Mouse (Mus musculus) MEL (cell line): ENCODE results near the gene Zdhhc7. TPM values are rescaled to one million over a fixed set of nuclear protein-coding genes. Genes with fewer than 3 reads are reported as not detected.

ENCODE experiments used
- DNase-seq: peaks from one replicate; pipeline ENCODE4 v3.0.0; 2011; ENCODE audit warnings: low read depth, low spot score
- H3K27ac ChIP-seq: 2 replicates; pipeline ENCODE4 v1.5.1; 2012; ENCODE audit warnings: low read depth, mild to moderate bottlenecking, control low read depth, low read length, moderate library complexity; ENCODE audit not compliant: control insufficient read depth
- H3K27me3 ChIP-seq, 2 experiments: fragments of 150-350 bp in 1 of 2; sonication (generic) in 1 of 2; 2 replicates each; pipeline ENCODE4 v1.6.1; 2012; ENCODE audit warnings: low read length in 2 of 2, mild to moderate bottlenecking in 2 of 2, improper control_type of control experiment in 1 of 2, moderate library complexity in 1 of 2; ENCODE audit not compliant: insufficient read depth in 2 of 2, control insufficient read depth in 1 of 2
- H3K36me3 ChIP-seq, 2 experiments: 2 replicates each; pipeline ENCODE4 v1.6.1; 2012 to 2014; ENCODE audit warnings: low read length in 2 of 2, improper control_type of control experiment in 1 of 2, inconsistent platforms in 1 of 2, mild to moderate bottlenecking in 1 of 2; ENCODE audit not compliant: insufficient read depth in 2 of 2, control insufficient read depth in 1 of 2
- H3K4me1 ChIP-seq, 2 experiments: fragments of 150-350 bp in 1 of 2; sonication (generic) in 1 of 2; 2 replicates each; pipeline ENCODE4 v1.6.1; 2012; ENCODE audit warnings: low read length in 2 of 2, improper control_type of control experiment in 1 of 2, mild to moderate bottlenecking in 1 of 2; ENCODE audit not compliant: insufficient read depth in 2 of 2, control insufficient read depth in 1 of 2
- H3K4me3 ChIP-seq, 2 experiments: fragments of 150-350 bp in 1 of 2; sonication (generic) in 1 of 2; 2 replicates each; pipeline ENCODE4 v1.5.1; 2012; ENCODE audit warnings: low read depth in 2 of 2, low read length in 2 of 2, mild to moderate bottlenecking in 2 of 2, moderate library complexity in 2 of 2, control low read depth in 1 of 2, improper control_type of control experiment in 1 of 2; ENCODE audit not compliant: control insufficient read depth in 1 of 2, insufficient read depth in 1 of 2
- H3K79me2 ChIP-seq: 2 replicates; pipeline ENCODE4 v1.6.1; 2012; ENCODE audit warnings: mild to moderate bottlenecking, low read length, moderate library complexity; ENCODE audit not compliant: control insufficient read depth, poor library complexity, insufficient read depth
- H3K9ac ChIP-seq: 2 replicates; pipeline ENCODE4 v1.6.1; 2012; ENCODE audit warnings: low read depth, mild to moderate bottlenecking, control low read depth, low read length, moderate library complexity; ENCODE audit not compliant: control insufficient read depth, poor library complexity, severe bottlenecking
- H3K9me3 ChIP-seq: fragments of 150-350 bp; sonication (generic); replicated peaks from 2 replicates; pipeline ENCODE4 v1.6.1; 2012; ENCODE audit warnings: mild to moderate bottlenecking, low read length, improper control_type of control experiment, moderate library complexity; ENCODE audit not compliant: insufficient read depth
- CHD2 ChIP-seq: IDR thresholded peaks from 2 replicates; pipeline ENCODE4 v1.6.1; 2011; ENCODE audit warnings: low read length, improper control_type of control experiment
- CTCF ChIP-seq, 3 experiments: IDR thresholded peaks in 2 of 3; conservative IDR thresholded peaks in 1 of 3; 2 replicates each; pipeline ENCODE4 v1.5.1; 2011 to 2012; ENCODE audit warnings: low read length in 3 of 3, low read depth in 2 of 3, mild to moderate bottlenecking in 2 of 3, improper control_type of control experiment in 1 of 3, inconsistent platforms in 1 of 3, mixed read lengths in 1 of 3, moderate library complexity in 1 of 3; ENCODE audit not compliant: control insufficient read depth in 1 of 3, insufficient read depth in 1 of 3, poor library complexity in 1 of 3, severe bottlenecking in 1 of 3
- ELF1 ChIP-seq: IDR thresholded peaks from 2 replicates; pipeline ENCODE4 v1.6.1; 2014; ENCODE audit warnings: low read depth, mild to moderate bottlenecking, inconsistent platforms, low read length, improper control_type of control experiment, moderate library complexity
- EP300 ChIP-seq, 2 experiments: IDR thresholded peaks; 2 replicates each; pipeline ENCODE4 v1.6.1; 2011; ENCODE audit warnings: improper control_type of control experiment in 2 of 2, low read length in 2 of 2, low read depth in 1 of 2, mild to moderate bottlenecking in 1 of 2
- ETS1 ChIP-seq: IDR thresholded peaks from 2 replicates; pipeline ENCODE4 v1.6.1; 2012; ENCODE audit warnings: low read depth, mild to moderate bottlenecking, inconsistent platforms, low read length, improper control_type of control experiment, moderate library complexity
- GATA1 ChIP-seq: IDR thresholded peaks from 2 replicates; pipeline ENCODE4 v1.6.1; 2011; ENCODE audit warnings: low read depth, low read length, improper control_type of control experiment
- HCFC1 ChIP-seq: IDR thresholded peaks from 2 replicates; pipeline ENCODE4 v1.6.1; 2012; ENCODE audit warnings: low read depth, mild to moderate bottlenecking, inconsistent platforms, low read length, improper control_type of control experiment, moderate library complexity
- MAFK ChIP-seq: IDR thresholded peaks from 2 replicates; pipeline ENCODE4 v1.6.1; 2011; ENCODE audit warnings: low read depth, mild to moderate bottlenecking, low read length, improper control_type of control experiment, borderline replicate concordance
- MEF2A ChIP-seq: IDR thresholded peaks from 2 replicates; pipeline ENCODE4 v1.6.1; 2014; ENCODE audit warnings: low read depth, mild to moderate bottlenecking, inconsistent platforms, low read length, improper control_type of control experiment; ENCODE audit not compliant: poor library complexity, insufficient replicate concordance, severe bottlenecking; ENCODE audit errors: extremely low read depth
- MYB ChIP-seq: IDR thresholded peaks from 2 replicates; pipeline ENCODE4 v1.6.1; 2011; ENCODE audit warnings: mild to moderate bottlenecking, low read depth, low read length, improper control_type of control experiment
- MYC ChIP-seq: IDR thresholded peaks from 2 replicates; pipeline ENCODE4 v1.6.1; 2011; ENCODE audit warnings: low read depth, mild to moderate bottlenecking, low read length, improper control_type of control experiment, moderate library complexity
- TAL1 ChIP-seq: IDR thresholded peaks from 2 replicates; pipeline ENCODE4 v1.6.1; 2012; ENCODE audit warnings: mild to moderate bottlenecking, inconsistent platforms, low read length, moderate library complexity, mixed read lengths
- UBTF ChIP-seq: IDR thresholded peaks from 2 replicates; pipeline ENCODE4 v1.6.1; 2012; ENCODE audit warnings: low read depth, mild to moderate bottlenecking, inconsistent platforms, low read length, improper control_type of control experiment, moderate library complexity, borderline replicate concordance; ENCODE audit not compliant: insufficient read depth
- ZC3H11A ChIP-seq: IDR thresholded peaks from 2 replicates; pipeline ENCODE4 v1.6.1; 2012; ENCODE audit warnings: low read depth, mild to moderate bottlenecking, inconsistent platforms, low read length, improper control_type of control experiment
- ZKSCAN1 ChIP-seq: IDR thresholded peaks from 2 replicates; pipeline ENCODE4 v1.6.1; 2012; ENCODE audit warnings: low read depth, mild to moderate bottlenecking, inconsistent platforms, low read length, improper control_type of control experiment, moderate library complexity
- ZMIZ1 ChIP-seq: IDR thresholded peaks from 2 replicates; pipeline ENCODE4 v1.6.1; 2012; ENCODE audit warnings: low read depth, mild to moderate bottlenecking, inconsistent platforms, low read length, improper control_type of control experiment, moderate library complexity
- polyA plus RNA-seq, 2 experiments: library from polyadenylated mRNA; stranded (reverse) in 1 of 2; unstranded in 1 of 2; fragments of >175 nt in 1 of 2; fragments of >200 nt in 1 of 2; gene quantifications; 2 replicates each; pipeline versions ENCODE4 v1.2.1 to v1.2.4; 2012; ENCODE audit warnings: low replicate concordance in 2 of 2, low read depth in 1 of 2; ENCODE audit not compliant: insufficient read length in 2 of 2, insufficient read depth in 1 of 2, missing spikeins in 1 of 2
- total RNA-seq: library from RNA; depleted of rRNA; stranded (reverse); fragments of 300-350 nt; gene quantifications from 2 replicates; pipeline ENCODE4 v1.2.3, GENCODE M21; 2012

Gene Zdhhc7
- total and polyA plus RNA-seq, 3 experiments: 51.0 to 126 (median 54.4) TPM

DNA sequence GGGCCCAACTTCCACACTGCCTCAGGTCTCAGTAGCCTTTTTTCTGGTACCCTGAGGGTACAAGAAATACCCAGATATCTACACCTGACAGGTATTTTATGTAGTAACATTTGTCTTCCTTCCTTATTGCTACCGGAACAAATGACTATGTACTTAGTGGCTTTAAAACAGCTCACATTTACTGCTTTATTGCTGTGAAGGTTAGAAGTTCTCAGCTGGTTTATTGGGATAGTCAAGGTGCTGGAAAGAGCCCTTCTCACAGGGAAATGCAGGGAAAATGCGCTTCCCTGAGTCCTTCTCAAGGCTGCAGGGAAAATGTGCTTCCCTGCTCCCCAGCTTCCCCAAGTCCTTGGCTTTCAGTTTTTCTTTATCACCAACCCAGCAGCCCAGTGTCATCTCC, 37.7 kb upstream of the Zdhhc7 start:
- Histone ChIP-seq H3K79me2 (no peaks in the 10 kb centered on the region), H3K36me3 (no peaks in the 10 kb centered on the region), H3K9ac (no peak overlapping the region), H3K4me1 (no peaks in the 10 kb centered on the region), H3K27me3 (no peaks in the 10 kb centered on the region), H3K27ac (no peak overlapping the region)
- DNase-seq: no peak
- TF ChIP-seq MEF2A (no peak), MYB (no peak), ELF1 (no peak), GATA1 (no peak), TAL1 (no peak), CHD2 (no peak), EP300 (IDR thresholded peaks at IDR 0.05; ENCODE audit: low read depth in 1 of 2, low read length in 2 of 2) (no peak), CTCF (IDR thresholded peaks at IDR 0.05 in 2 of 3, conservative IDR thresholded peaks at IDR 0.05 in 1 of 3; ENCODE audit: control insufficient read depth in 1 of 3, insufficient read depth in 1 of 3, low read depth in 2 of 3, low read length in 3 of 3, poor library complexity in 1 of 3, severe bottlenecking in 1 of 3) (no peak)
- TF ChIP-seq, all 39 proteins: peak for 0
- no peak overlapping the region for H3K4me3 ChIP-seq
- no peaks in the 10 kb centered on the region for H3K9me3 ChIP-seq

DNA sequence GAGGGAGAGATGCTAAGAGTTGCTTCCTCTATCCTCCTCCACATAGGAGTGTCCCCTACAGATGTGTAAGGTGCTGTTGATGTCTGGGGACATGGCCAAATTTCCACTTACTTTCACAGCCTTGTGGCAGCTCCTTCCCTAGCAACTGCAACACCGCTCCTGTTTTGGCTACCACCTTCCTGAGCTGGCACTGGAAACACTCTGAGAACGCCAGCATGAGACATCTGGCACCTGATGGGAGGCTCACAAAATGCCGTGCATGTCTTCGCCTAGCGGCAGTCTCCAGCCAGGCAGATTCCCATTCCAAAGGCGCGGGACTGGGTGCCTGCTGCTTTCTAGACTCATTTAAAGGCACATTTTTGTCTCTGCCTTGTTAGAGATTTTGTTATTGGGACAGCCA, 35.3 kb upstream of the Zdhhc7 start:
- Histone ChIP-seq H3K27ac (no peak overlapping the region), H3K36me3 (no peaks in the 10 kb centered on the region), H3K9me3 (no peaks in the 10 kb centered on the region), H3K4me3 (no peak overlapping the region), H3K4me1 (no peaks in the 10 kb centered on the region), H3K27me3 (no peaks in the 10 kb centered on the region), H3K79me2 (no peaks in the 10 kb centered on the region), H3K9ac (no peak overlapping the region)
- no peak for TF ChIP-seq GATA1
- TF ChIP-seq MYB: no peak
- no peak for TF ChIP-seq ETS1
- TF ChIP-seq UBTF: no peak
- no peak for TF ChIP-seq MYC
- TF ChIP-seq ZKSCAN1: no peak
- TF ChIP-seq HCFC1: no peak
- no peak for TF ChIP-seq ZC3H11A
- TF ChIP-seq MAFK: no peak
- TF ChIP-seq ZMIZ1: no peak
- no peak for TF ChIP-seq ELF1
- no peak for DNase-seq
